Mouse (Mus musculus) bone marrow macrophage, adult 2 months (primary cell): ENCODE measurements around the gene Gpx4.

ENCODE experiments used
- CTCF ChIP-seq: IDR thresholded peaks from 2 replicates; pipeline ENCODE4 v1.5.1; 2012; ENCODE audit warnings: low read depth, mild to moderate bottlenecking, low read length, moderate library complexity
- POLR2A ChIP-seq: IDR thresholded peaks from 2 replicates; pipeline ENCODE4 v1.6.1; 2012; ENCODE audit warnings: mild to moderate bottlenecking, low read depth, low read length, borderline replicate concordance

DNA sequence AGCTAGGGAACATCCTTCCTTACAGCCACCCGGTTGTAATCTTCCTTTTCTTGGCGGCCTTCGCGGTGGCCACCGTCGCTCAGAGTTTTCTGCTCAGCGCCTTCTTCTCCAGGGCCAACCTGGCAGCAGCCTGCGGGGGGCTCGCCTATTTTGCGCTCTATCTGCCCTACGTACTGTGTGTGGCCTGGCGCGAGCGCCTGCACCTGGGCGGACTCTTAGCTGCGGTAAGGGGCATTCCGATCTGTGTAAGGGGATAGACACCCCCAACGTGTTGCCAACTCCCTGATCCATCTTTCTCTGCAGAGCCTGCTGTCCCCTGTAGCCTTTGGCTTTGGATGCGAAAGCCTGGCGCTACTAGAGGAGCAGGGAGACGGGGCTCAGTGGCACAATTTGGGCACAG, 44.1 kb upstream of the Gpx4 start:
- no peak for TF ChIP-seq CTCF
- no peak for TF ChIP-seq POLR2A
